Mouse (Mus musculus) spleen, postnatal 4 days (tissue): Measurements from ENCODE around the gene Hist1h2bj.
"Not testable (repeated sequence)": the region's sequence is repeated elsewhere in the genome, so short reads cannot be mapped to it uniquely, and the experiment has no call there.

ENCODE experiments used
- DNase-seq, 2 experiments: peaks; one replicate each; pipeline ENCODE4 v3.0.0; 2022; ENCODE audit warnings: low spot score in 2 of 2

Hist1h2bj gene

GRCm38 (mm10) chr13:22039951-22040463 lies 3.0 kb upstream of the Hist1h2bj start:
- no peak for DNase-seq

- no peak for DNase-seq
These were observed 2.4 kb upstream of the Hist1h2bj start for GRCm38 (mm10) chr13:22040464-22041141.

GRCm38 (mm10) chr13:22041142-22041536 lies 1.9 kb upstream of the Hist1h2bj start, which contains the start of gene Hist1h4i:
Gene Hist1h4i, minus strand, starts transcription at chr13:22041362.
- peak; percentile 98 to 99 for DNase-seq

GRCm38 (mm10) chr13:22041651-22042567 lies 1.1 kb upstream of the Hist1h2bj start:
- DNase-seq: peak in 1 of 2 experiments; percentile 66

- DNase-seq: peak; percentile 45 to 69
These were observed 753 bp downstream of the Hist1h2bj start for GRCm38 (mm10) chr13:22043503-22044431.

GRCm38 (mm10) chr13:22044432-22045155 lies 1.6 kb downstream of the Hist1h2bj start:
- peak in 1 of 2 experiments; percentile 49 for DNase-seq

- peak in 1 of 2 experiments; percentile 56 for DNase-seq
These were observed 2.3 kb downstream of the Hist1h2bj start for GRCm38 (mm10) chr13:22045311-22045710.

- DNase-seq: no peak
These were observed 6.0 kb downstream of the Hist1h2bj start for GRCm38 (mm10) chr13:22049041-22049440.

GRCm38 (mm10) chr13:22049737-22050440 lies 6.9 kb downstream of the Hist1h2bj start:
- DNase-seq: no peak

- peak; percentile 91 to 96 for DNase-seq
These were observed 7.8 kb downstream of the Hist1h2bj start for GRCm38 (mm10) chr13:22050591-22051522.

- DNase-seq: no peak
These were observed 8.5 kb downstream of the Hist1h2bj start for GRCm38 (mm10) chr13:22051523-22051859.

GRCm38 (mm10) chr13:22053754-22054153 lies 10.7 kb downstream of the Hist1h2bj start:
- no peak for DNase-seq

GRCm38 (mm10) chr13:22061422-22061821 lies 18.4 kb downstream of the Hist1h2bj start:
- DNase-seq: no peak

- DNase-seq: no peak
These were observed 20.5 kb downstream of the Hist1h2bj start for GRCm38 (mm10) chr13:22063468-22063867.

- not testable (repeated sequence) for DNase-seq
These were observed 41.1 kb downstream of the Hist1h2bj start, which contains the start of gene Vmn1r188 for GRCm38 (mm10) chr13:22084140-22084539. Gene Vmn1r188, plus strand, starts transcription at chr13:22084440.
